Comparison of ENCODE assay signal across 13 mouse cellular contexts in genomic region chr6:39237887-39238286, GRCm38 (mm10).
"Had no signal": no experiment of that assay in that cellular context is flagged by ENCODE, and none has a peak within 500 bp of the region (broad histone marks: within the 10 kb centered on the region; RNA-seq: fewer than 3 reads in every experiment).

No protein-coding gene starts in this region.

- H3K9ac ChIP-seq: limb, embryonic 12.5 days; limb, embryonic 15.5 days; midbrain, embryonic 13.5 days had no signal

- H3K4me3 ChIP-seq: left cerebral cortex, adult 2 months; limb, embryonic 12.5 days; limb, embryonic 15.5 days; midbrain, embryonic 13.5 days had no signal

- DNase-seq: layer of hippocampus, postnatal 36 days; left cerebral cortex, postnatal 4 days; lung, adult 2 months; thymus, adult 18-20 months; thymus, postnatal 36 days had no signal

- ATAC-seq: hindbrain, embryonic 16.5 days; intestine, embryonic 16.5 days; midbrain, embryonic 13.5 days had no signal

- H3K27me3 ChIP-seq: limb, embryonic 12.5 days; limb, embryonic 15.5 days; midbrain, embryonic 13.5 days had no signal

- H3K4me2 ChIP-seq: limb, embryonic 12.5 days; limb, embryonic 15.5 days; midbrain, embryonic 13.5 days had no signal

- H3K9me3 ChIP-seq: limb, embryonic 12.5 days; limb, embryonic 15.5 days; midbrain, embryonic 13.5 days had no signal

- H3K27ac ChIP-seq: kidney, postnatal 0 days; left cerebral cortex, adult 2 months; limb, embryonic 12.5 days; limb, embryonic 15.5 days; macrophage; midbrain, embryonic 13.5 days had no signal

- H3K36me3 ChIP-seq: limb, embryonic 12.5 days; limb, embryonic 15.5 days; midbrain, embryonic 13.5 days had no signal
